Mouse (Mus musculus): ENCODE measurements around the gene Gm11937. TPM values are rescaled to one million over a fixed set of nuclear protein-coding genes. Genes with fewer than 3 reads are reported as not detected.
"Not testable (repeated sequence)": the region's sequence is repeated elsewhere in the genome, so short reads cannot be mapped to it uniquely, and the experiment has no call there.

Gm11937 gene
- total RNA-seq (2022): not detected

DNA sequence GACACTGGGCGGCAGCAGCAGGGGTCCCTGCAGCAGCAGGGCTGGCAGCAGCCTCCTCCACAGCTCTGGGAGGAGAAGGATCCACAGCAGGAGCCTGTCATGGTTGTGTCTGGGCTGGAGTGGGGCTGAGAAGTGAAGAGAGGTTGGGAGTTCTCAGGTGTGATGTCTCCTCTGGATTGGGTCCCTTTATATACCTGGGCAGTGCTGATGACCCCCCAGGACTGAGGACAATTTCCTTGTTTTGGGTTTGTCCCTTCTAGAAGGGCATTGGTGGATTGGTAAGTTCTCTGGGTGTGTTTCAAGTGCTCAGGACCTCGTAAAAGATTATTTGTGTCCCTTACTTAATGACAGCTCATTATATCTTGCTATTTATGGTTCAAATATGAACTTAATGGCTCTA lies at the start of gene Gm11937:
Gene Gm11937 (minus strand): TSS at position 101 of the 400 bp plus-strand sequence.
- not testable (repeated sequence) for DNase-seq (ENCODE audit: low spot score in 2 of 2)

DNA sequence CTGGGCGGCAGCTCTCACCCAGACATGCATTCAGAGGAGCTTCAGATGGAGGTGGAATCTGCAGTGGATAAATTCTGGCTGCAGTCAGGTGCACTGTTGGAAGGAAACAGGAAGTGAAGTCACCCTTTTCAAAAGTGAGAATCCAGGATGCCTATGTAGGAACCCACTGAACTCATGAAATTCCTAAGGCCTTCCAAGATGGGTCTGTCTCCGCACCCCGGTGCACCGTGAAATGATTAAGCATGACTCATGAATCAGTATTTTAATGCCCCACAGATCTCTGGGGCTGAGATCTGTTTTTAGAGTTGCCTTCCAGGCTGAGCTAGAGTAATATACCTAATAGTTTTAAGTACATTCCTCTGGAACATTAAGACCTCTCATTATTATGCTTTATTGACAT lies 49.3 kb upstream of the Gm11937 start:
- DNase-seq (ENCODE audit: low spot score in 2 of 2): no peak

DNA sequence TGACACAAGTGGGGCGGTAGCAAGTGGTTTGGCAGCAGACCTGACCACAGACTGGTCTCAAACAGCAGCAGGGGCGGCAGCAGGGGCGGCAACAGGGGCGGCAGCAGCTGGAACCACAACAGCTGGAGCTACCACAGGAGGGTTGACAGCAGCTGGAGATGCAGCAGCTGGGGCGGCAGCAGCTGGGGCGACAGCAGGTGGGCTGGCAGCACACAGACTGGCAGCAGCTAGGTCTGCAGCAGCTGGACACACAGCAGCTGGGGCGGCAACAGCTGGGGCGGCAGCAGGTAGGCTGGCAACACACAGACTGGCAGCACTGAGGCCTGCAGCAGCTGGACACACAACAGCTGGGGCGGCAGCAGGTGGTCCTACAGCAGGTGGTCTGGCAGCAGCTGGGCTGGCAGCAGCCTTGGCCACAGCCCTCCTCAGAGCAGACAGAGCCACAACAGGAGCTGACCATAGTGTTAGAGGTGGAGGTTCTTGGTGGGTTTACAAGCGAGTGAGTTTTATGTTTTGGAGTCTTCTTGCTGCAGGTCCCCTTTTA lies 48.5 kb upstream of the Gm11937 start, which contains the start of gene Gm11563:
Gene Gm11563 (minus strand): TSS at position 494 of the 544 bp plus-strand sequence.
- DNase-seq (ENCODE audit: low spot score in 2 of 2): not testable (repeated sequence)

DNA sequence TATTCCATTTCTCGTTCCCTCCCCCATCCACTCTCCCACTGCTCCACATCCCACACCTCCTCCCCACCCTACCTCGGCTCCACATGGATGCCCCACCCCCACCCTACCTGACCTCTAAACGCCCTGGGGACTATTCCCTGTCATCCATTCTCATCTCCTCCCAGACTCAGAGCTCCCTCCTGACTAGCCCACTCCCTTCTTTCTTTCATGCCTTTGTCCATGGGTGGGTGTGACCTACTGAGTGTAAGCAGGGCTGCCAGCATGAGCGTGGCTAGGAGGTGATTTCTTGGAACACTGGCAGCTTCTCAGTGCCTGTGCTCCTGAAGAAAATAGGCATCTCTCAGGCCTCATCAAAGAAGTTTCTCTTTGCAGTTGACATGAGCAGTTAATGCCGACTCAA lies 47.1 kb upstream of the Gm11937 start:
- no peak for DNase-seq (ENCODE audit: low spot score in 2 of 2)

DNA sequence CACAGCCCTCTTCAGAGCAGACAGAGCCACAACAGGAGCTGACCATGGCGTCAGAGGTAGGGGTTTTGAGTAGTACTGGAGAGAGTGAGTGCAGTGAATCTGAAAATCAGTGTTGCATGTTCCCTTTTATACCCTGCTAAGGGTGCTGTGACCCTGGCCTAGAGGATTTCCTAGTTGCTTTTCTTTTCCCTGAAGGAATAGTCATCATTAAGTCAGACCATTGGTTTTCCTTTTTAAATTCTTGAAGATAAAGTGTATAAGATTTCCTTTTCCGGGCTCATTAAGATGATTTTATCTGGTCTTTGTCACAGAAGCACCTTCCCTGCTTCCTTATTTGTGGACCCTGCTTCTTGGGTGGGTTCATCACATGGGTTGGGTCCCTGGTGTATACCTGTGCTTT lies 40.1 kb upstream of the Gm11937 start, which contains the start of gene Gm11555:
Gene Gm11555 (minus strand): TSS at position 101 of the 400 bp plus-strand sequence.
- DNase-seq (ENCODE audit: low spot score in 2 of 2): no peak

DNA sequence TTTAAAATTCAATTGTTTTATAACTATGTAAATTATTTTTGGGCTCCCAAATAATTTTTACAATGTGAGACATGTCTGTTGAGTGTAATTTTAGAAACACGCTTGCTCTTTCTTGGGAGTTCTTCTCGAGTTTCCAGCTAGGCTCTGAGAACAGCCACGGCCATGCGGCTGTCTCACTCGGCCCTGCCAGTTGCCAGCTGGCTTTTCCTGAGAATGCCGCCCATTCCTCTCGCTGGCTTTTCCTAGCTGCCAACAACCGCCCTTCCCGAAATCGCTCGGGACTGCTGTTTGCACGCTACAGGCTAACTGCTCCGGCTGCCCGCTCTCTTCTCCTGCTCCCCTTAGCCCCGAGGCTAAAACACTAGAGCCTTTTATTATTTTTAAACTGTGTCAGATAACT lies 36.5 kb upstream of the Gm11937 start:
- DNase-seq (ENCODE audit: low spot score in 2 of 2): no peak

DNA sequence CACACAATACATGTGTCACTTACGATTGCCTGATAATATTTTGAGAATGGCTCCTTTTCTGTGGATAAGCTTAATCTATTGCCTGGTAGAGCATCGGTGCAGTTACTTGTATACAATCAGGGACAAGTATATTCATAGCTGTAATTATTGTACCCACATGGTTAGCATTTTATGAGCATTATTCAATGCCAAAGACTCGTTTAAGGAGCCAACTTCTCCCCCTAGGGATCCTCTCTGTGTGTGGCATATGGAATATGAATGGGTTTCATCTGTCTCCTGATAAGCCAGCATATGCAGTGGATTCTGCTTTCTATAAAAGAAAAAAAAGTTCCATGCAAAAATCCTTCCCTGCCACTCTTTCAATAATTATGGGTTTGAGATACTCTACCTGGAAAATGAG lies 34.4 kb upstream of the Gm11937 start:
- no peak for DNase-seq (ENCODE audit: low spot score in 2 of 2)

DNA sequence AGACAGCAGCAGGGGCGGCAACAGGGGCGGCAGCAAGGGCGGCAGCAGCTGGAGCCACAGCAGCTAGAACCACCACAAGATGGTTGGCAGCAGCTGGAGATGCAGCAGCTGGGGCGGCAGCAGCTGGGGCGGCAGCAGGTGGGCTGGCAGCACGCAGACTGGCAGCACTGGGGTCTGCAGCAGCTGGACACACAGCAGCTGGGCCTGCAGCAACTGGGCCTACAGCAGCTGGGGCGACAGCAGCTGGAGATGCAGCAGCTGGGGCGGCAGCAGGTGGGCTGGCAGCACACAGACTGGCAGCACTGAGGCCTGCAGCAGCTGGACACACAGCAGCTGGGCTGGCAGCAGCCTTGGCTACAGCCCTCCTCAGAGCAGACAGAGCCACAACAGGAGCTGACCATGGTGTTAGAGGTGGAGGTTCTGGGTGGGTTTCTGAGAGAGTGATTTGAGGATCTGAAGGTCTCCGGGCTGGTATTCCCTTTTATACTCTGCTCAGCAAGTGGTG lies 33.7 kb upstream of the Gm11937 start, which contains the start of gene Krtap4-7:
Gene Krtap4-7 (minus strand): TSS at position 455 of the 505 bp plus-strand sequence.
- DNase-seq (ENCODE audit: low spot score in 2 of 2): not testable (repeated sequence)

DNA sequence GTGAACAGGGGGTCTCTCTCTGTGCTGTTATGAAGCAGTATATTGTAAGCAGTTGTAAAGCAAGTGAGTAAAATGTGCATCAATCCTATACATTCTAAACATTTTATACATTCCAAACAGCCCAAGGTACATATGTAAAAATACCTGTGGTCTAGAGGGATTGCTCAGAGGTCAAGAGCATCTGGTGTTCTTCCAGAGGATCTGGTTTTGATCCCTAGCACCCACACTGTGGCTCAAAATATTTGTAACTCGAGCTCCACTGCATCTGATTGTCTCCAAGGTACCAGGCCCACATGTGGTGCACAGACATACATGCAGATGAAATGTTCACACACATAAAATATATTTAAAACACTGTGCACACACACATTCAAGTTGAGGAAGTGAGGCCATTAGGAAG lies 30.9 kb upstream of the Gm11937 start:
- no peak for DNase-seq (ENCODE audit: low spot score in 2 of 2)

DNA sequence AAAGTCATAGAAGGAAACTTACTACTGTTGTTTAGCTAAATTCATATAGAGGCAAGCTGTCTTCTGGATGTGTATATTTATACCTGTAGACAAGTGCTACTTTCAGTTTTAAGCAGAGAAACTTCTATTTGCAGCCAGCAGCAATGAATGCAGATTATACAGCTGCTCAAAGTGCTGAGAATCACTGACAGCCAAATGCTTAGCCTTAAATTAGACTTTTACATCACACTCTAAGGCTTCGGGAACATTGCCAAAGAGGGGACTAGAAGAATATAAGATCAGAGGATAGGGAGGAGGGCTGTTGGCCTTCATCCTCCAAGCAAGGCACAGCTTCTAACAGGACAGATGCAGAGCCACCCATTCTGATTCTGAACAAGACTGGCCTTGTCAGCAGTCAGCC lies 27.1 kb upstream of the Gm11937 start:
- no peak for DNase-seq (ENCODE audit: low spot score in 2 of 2)

DNA sequence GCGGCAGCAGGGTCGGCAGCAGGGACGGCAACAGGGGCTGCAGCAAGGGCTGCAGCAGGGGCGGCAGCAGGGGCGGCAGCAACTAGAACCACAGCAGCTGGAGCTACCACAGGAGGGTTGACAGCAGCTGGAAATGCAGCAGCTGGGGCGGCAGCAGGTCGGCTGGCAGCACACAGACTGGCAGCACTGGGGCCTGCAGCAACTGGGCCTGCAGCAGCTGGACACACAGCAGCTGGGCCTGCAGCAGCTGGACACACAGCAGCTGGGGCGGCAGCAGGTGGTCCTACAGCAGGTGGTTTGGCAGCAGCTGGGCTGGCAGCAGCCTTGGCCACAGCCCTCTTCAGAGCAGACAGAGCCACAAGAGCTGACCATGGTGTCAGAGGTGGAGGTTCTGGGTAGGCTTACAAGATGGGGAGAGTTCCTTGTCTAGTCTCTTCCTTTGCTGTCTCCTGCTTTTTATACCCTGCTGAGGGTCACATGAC lies 24.7 kb upstream of the Gm11937 start, which contains the start of gene Krtap4-2:
Gene Krtap4-2 (minus strand): TSS at position 432 of the 482 bp plus-strand sequence.
- no peak for DNase-seq (ENCODE audit: low spot score in 2 of 2)

DNA sequence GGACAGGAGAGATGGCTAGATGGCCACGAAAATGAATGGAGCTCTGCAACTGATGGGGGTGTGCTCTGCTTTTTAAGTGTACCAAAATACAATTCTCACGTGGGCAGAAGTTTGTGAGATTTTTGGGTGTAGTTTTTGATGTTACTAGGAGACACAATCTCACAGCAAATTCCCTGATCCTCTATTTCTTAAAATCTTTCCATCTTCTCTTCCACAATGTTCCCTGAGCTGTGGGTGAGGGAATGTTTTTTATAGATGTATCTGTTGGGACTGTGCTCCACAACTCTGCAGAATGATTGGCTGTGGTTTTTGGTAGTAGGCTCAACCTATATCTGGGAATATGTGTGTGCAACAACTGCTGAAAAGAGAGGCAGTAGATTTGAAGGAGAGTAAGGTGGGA lies 23.3 kb upstream of the Gm11937 start:
- DNase-seq (ENCODE audit: low spot score in 2 of 2): no peak

DNA sequence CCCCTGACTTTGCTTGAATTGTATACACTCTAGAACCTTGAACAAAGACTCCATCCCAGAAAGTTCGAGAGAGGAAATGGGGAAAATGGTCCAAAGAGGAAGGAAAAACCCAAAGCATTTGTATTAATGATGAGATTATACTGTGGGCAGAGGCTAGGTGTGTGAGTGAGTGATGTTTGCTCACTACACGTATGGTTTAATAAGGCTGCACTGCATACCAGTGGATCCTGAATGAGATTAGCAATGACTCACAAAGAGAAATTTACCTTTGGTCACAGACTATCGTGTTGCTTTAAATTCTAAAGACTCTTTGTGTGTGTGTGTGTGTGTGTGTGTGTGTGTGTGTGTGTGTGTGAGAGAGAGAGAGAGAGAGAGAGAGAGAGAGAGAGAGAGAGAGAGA lies 20.9 kb upstream of the Gm11937 start:
- no peak for DNase-seq (ENCODE audit: low spot score in 2 of 2)

DNA sequence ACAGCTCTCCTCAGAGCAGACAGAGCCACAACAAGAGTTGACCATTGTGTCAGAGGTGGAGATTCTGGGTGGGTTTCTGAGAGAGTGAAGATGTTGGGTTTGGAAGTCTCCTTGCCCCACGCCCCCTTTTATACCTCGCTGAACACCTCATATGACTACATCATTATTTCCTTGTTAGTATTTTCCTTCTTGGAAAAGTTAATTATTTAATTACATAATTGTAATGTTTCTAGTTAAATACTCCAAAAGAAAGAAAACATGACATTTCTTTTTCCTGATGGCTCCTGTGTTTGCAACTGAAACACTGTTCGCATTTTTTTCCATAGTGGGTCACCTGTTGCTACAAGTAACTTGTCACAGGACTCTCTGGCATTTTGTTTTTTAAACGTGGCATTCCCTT lies 18.1 kb upstream of the Gm11937 start, which contains the start of gene Krtap4-1:
Gene Krtap4-1 (minus strand): TSS at position 101 of the 400 bp plus-strand sequence.
- DNase-seq (ENCODE audit: low spot score in 2 of 2): no peak

DNA sequence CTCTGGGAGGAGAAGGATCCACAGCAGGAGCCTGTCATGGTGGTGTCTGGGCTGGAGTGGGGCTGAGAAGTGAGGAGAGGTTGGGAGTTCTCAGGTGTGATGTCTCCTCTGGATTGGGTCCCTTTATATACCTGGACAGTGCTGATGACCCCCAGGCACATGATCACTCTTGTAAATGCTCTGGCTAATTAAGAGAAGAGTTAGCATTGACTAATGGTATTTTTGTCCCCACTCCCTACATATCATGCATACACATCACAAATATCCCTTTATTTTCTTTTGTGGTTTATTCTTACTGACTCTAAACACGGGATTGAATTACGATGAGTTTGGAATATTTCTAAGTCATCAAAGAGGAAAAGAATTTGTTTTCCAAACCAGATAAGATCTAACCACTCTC lies 10.3 kb upstream of the Gm11937 start, which contains the start of gene Gm11562:
Gene Gm11562 (minus strand): TSS at position 101 of the 400 bp plus-strand sequence.
- DNase-seq (ENCODE audit: low spot score in 2 of 2): no peak

DNA sequence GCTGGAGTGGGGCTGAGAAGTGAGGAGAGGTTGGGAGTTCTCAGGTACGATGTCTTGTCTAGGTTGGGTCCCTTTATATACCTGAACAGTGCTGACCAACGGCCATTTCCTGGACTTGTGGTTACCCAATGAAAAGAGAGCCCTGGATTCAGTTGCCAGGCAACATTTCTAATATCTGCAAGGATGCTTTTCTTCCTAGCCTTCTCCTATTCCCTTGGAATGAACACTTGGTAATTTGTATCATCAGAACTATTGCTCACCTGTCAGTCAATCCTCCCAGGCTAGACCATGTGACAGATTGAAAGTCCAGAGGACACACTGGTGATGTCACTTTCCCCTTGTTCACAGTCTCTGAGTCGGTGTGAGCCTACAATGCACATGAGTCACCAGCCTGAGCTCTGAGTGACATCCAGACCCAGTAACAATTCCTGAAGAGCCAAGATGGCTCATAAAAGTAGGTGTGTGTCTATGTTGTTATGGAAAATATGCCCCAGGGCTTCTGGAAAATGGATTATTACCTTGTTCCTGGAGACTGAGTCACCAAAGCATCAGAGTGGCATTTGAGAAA lies 4.9 kb upstream of the Gm11937 start, which contains the start of gene Krtap2-4:
Gene Krtap2-4 (minus strand): TSS at position 51 of the 568 bp plus-strand sequence.
- no peak for DNase-seq (ENCODE audit: low spot score in 2 of 2)

DNA sequence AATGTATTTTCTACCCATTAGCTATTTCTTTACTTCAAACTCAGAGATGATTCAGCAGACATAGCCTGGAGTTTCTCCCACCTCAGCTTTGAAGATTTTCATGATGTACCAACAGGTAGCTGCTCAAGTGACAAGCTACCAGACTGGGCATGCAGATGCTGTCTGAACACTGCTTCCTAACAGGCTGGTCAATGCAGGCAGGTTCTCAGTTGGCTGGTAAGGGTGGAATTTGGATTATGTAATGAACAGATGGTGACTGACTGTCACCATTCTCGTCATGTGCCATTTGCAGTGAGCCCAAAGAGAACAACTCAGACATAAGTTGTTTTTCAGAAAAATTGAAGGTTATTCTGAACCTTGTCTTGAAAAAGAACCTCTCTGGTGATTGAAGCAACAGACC lies 863 bp downstream of the Gm11937 start:
- DNase-seq (ENCODE audit: low spot score in 2 of 2): no peak

DNA sequence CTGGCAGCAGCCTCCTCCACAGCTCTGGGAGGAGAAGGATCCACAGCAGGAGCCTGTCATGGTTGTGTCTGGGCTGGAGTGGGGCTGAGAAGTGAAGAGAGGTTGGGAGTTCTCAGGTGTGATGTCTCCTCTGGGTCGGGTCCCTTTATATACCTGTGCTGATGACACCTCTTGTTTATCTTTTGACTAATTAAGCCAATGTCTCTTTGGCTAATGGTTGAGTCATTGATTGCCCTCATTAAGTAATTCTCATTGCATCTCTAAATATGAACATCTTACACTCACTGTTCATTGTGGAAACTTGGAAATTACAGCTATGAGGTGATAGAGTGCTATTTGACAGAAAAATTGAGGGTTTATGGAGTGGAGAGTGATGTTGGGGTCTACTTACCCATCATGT lies 6.8 kb downstream of the Gm11937 start, which contains the start of gene Gm11938:
Gene Gm11938 (minus strand): TSS at position 101 of the 400 bp plus-strand sequence.
- DNase-seq (ENCODE audit: low spot score in 2 of 2): not testable (repeated sequence)

DNA sequence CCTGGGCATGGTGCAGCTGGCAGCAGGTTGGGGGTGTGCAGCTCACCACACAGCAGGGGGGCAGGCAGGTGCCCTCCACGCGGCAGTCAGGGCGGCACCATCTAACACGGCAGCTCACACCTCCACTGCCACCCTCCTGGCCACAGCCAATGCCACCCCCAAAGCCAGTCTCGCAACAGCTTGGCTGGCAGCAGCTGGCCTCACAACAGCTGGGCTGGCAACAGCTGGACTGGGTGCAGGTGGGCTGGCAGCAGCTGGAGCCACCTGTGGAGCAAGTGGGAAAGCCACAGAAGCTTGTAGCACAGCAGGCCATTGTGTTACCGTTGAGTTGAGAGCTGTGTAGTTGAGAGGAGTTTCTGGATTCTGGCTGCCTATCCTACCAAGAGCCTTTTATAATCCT lies 12.2 kb downstream of the Gm11937 start, which contains the start of gene Krtap9-3:
Gene Krtap9-3 (minus strand): TSS at position 364 of the 400 bp plus-strand sequence.
- DNase-seq (ENCODE audit: low spot score in 2 of 2): not testable (repeated sequence)

DNA sequence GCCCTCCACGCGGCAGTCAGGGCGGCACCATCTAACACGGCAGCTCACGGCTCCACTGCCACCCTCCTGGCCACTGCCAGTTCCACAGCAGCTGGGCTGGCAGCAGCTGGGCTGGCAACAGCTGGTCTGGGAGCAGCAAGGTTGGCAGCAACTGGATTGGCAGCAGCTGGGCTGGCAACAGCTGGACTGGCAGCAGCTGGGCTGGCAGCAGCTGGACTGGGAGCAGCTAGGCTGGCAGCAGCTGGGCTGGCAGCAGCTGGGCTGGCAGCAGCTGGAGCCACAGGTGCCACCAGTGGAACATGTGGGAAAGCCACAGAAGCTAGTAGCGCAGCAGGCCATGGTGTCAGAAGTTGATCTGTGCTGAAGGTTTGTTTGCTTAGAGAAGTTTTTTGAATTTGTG lies 19.0 kb downstream of the Gm11937 start, which contains the start of gene Krtap1-3:
Gene Krtap1-3 (minus strand): TSS at position 359 of the 400 bp plus-strand sequence.
- no peak for DNase-seq (ENCODE audit: low spot score in 2 of 2)

DNA sequence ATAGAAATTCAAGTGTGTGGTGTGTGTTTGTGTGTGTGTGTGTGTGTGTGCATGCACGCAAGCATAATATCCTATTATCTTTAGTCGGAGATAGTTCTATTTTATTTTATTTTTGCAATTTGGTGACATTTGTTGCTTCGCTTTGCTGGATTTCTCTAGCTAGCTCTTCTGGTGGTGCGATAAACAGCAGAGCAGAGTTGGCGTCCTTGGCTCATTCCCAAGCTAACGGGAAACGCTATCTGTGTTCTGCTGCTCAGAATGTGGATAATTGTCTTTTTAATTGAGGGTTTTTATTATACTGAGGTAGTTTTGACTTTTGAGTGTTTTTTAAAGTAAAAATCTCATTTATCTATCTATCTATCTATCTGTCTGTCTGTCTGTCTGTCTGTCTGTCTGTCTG lies 24.9 kb downstream of the Gm11937 start:
- no peak for DNase-seq (ENCODE audit: low spot score in 2 of 2)

DNA sequence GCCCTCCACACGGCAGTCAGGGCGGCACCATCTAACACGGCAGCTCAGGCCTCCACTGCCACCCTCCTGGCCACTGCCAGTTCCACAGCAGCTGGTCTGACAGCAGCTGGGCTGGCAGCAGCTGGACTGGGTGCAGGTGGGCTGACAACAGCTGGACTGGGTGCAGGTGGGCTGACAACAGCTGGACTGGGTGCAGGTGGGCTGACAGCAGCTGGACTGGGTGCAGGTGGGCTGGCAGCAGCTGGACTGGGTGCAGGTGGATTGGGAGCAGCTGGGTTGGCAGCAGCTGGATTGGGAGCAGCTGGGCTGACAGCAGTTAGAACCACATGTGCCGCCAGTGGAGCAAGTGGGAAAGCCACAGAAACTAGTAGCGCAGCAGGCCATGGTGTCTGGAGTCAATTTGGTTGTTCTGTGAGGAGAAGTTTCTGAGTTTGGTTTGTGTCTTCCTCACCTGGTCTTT lies 26.7 kb downstream of the Gm11937 start, which contains the start of gene Krtap1-4:
Gene Krtap1-4 (minus strand): TSS at position 410 of the 460 bp plus-strand sequence.
- DNase-seq (ENCODE audit: low spot score in 2 of 2): no peak

Measured in gastrocnemius, adult 8-10 months (tissue).